8 mouse cellular contexts compared by ENCODE assay signal in the genomic region with DNA sequence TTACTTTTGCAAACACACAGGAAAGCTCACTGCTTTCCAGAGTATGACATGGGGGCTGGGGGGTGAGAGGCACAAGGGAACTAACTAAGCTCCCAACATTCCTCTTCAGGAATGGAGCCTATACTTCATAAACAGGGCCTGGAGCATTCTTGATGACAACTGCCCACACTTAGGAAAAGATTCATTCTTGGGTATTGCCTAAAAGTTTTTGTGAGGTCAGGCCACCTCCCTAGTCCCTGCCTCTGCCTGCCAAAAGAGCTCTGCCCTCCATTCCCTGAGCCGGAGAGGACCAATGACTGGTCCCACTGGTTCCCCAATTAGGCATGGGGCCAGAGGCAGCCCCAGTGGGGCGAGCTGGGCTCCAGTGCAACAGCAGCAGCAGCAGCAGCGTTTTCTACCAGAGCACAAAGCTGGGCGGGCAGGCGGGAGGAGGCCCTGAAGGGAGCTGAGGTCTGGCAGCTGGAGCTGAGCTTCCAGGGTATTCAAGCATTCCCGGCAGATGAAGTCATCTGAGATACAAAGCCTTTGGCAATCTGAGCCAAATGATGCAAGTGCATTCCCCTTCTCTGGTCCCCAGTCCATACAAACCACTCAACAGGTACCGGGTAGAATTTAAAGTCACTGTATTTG.
DNase-seq lines count a peak whose midpoint lies in the region; ATAC-seq lines count a peak whose summit lies in the region.

No protein-coding gene starts in this region.

- no peak overlapping the region for H3K4me3 ChIP-seq in forebrain, embryonic 13.5 days
- H3K4me3 ChIP-seq in heart, embryonic 16.5 days (ENCODE audit: low read length) = no peak overlapping the region

- H3K4me2 ChIP-seq in forebrain, embryonic 13.5 days = peak overlapping the region; percentile 35
- H3K4me2 ChIP-seq in heart, embryonic 16.5 days (ENCODE audit: low read depth, low read length) = peak overlapping the region; percentile 45

- H3K27me3 ChIP-seq in forebrain, embryonic 13.5 days = no peaks in the 10 kb centered on the region
- H3K27me3 ChIP-seq in heart, embryonic 16.5 days (ENCODE audit: control insufficient read depth, insufficient read depth, low read length) = no peaks in the 10 kb centered on the region

- H3K4me1 ChIP-seq in forebrain, embryonic 13.5 days = peaks cover 37% of the 10 kb centered on the region
- H3K4me1 ChIP-seq in heart, embryonic 16.5 days (ENCODE audit: control insufficient read depth, insufficient read depth, low read length) = peaks cover 50% of the 10 kb centered on the region

- H3K36me3 ChIP-seq in forebrain, embryonic 13.5 days (ENCODE audit: poor library complexity, severe bottlenecking) = peaks cover 16% of the 10 kb centered on the region
- peaks cover 30% of the 10 kb centered on the region for H3K36me3 ChIP-seq in heart, embryonic 16.5 days (ENCODE audit: control insufficient read depth, insufficient read depth)

- 3% methylated on average over 7 of the region's 7 CpGs for WGBS in forebrain, embryonic 13.5 days
- WGBS in heart, embryonic 16.5 days = 4% methylated on average over 7 of the region's 7 CpGs

- no peaks in the 10 kb centered on the region for H3K9me3 ChIP-seq in forebrain, embryonic 13.5 days (replicated peaks)
- no peaks in the 10 kb centered on the region for H3K9me3 ChIP-seq in heart, embryonic 16.5 days (replicated peaks; ENCODE audit: control insufficient read depth, low read length)

- peak; percentile 96 for ATAC-seq in forebrain, embryonic 13.5 days
- peak; percentile 93 for ATAC-seq in heart, embryonic 16.5 days (replicated peaks; ENCODE audit: extremely low read depth, insufficient read depth, low FRiP score)

- DNase-seq in cerebellum, postnatal 10 days = peak; percentile 44 to 56
- no peak for DNase-seq in cerebellum, adult 8-10 months
- DNase-seq in kidney, postnatal 36 days = peak; percentile 63 to 72
- DNase-seq in lung, adult 18-20 months = peak; percentile 75 to 78
- peak; percentile 45 for DNase-seq in ovary, adult 18-20 months (ENCODE audit: low spot score)
- DNase-seq in thymus, postnatal 0 days (ENCODE audit: low spot score) = no peak

- peak overlapping the region; percentile 84 for H3K27ac ChIP-seq in forebrain, embryonic 13.5 days
- peak overlapping the region; percentile 97 for H3K27ac ChIP-seq in heart, embryonic 16.5 days (ENCODE audit: low read length)

- H3K9ac ChIP-seq in forebrain, embryonic 13.5 days = peak overlapping the region; percentile 43; the same call in 1 of the 2 replicates
- H3K9ac ChIP-seq in heart, embryonic 16.5 days (ENCODE audit: low read length) = peak overlapping the region; percentile 63

Comparison
In these comparisons a context has a peak if more than half of its experiments do, and no peak if none do; other contexts are left out.
1. DNase-seq: peak in cerebellum, postnatal 10 days (2 of 2), kidney, postnatal 36 days (2 of 2), lung, adult 18-20 months (2 of 2) and ovary, adult 18-20 months (single experiment); none in cerebellum, adult 8-10 months (single experiment) and thymus, postnatal 0 days (single experiment).